Mouse (Mus musculus) hindbrain, postnatal 0 days (tissue): ENCODE measurements around the gene Calb2. TPM values are rescaled to one million over a fixed set of nuclear protein-coding genes. Genes with fewer than 3 reads are reported as not detected.

ENCODE experiments used
- ATAC-seq: fragments of 200-750 bp; cut with Nextera tagmentation; 2 replicates; pipeline ENCODE4 v1.8.0; 2017; ENCODE audit warnings: mild to moderate bottlenecking, moderate TSS enrichment, moderate library complexity
- DNase-seq: peaks from one replicate; pipeline ENCODE4 v3.0.0-alpha.2; 2015; ENCODE audit warnings: low spot score
- H3K27ac ChIP-seq: fragments of 300-500 bp; sonication (generic); 2 replicates; pipeline ENCODE4 v1.5.1; 2014; ENCODE audit warnings: mild to moderate bottlenecking
- H3K27me3 ChIP-seq: fragments of 300-500 bp; sonication (generic); 2 replicates; pipeline ENCODE4 v1.6.1; 2014; ENCODE audit warnings: low read length, mixed read lengths; ENCODE audit not compliant: insufficient read depth
- H3K36me3 ChIP-seq: fragments of 300-500 bp; sonication (generic); 2 replicates; pipeline ENCODE4 v1.6.1; 2014; ENCODE audit warnings: low read length, mixed read lengths; ENCODE audit not compliant: insufficient read depth
- H3K4me1 ChIP-seq: fragments of 300-500 bp; sonication (generic); 2 replicates; pipeline ENCODE4 v1.6.1; 2014; ENCODE audit warnings: antibody characterized with exemption, low read length, mixed read lengths; ENCODE audit not compliant: insufficient read depth
- H3K4me2 ChIP-seq: fragments of 300-500 bp; sonication (generic); 2 replicates; pipeline ENCODE4 v1.6.1; 2014; ENCODE audit warnings: low read depth, mild to moderate bottlenecking, low read length, moderate library complexity, mixed read lengths
- H3K4me3 ChIP-seq: fragments of 300-500 bp; sonication (generic); 2 replicates; pipeline ENCODE4 v1.5.1; 2014; ENCODE audit warnings: low read length
- H3K9ac ChIP-seq: fragments of 300-500 bp; sonication (generic); replicated peaks from 2 replicates; pipeline ENCODE4 v1.6.1; 2014; ENCODE audit warnings: mild to moderate bottlenecking, low read length, moderate library complexity, mixed read lengths
- H3K9me3 ChIP-seq: fragments of 300-500 bp; sonication (generic); 2 replicates; pipeline ENCODE4 v1.6.1; 2016; ENCODE audit warnings: low read length, mixed read lengths
- CTCF ChIP-seq: IDR thresholded peaks from 2 replicates; pipeline ENCODE4 v1.5.1; 2016; ENCODE audit warnings: antibody characterized with exemption, control low read depth, low read depth
- WGBS: fragments of 180-500 bp; shearing (Covaris S2); extraction: QIAGEN DNeasy Blood & Tissue Kit; methylation state at CpG from one replicate; pipeline ENCODE4 v1.1.7; 2014; 5-methylcytosine and 5-hydroxymethylcytosine counted together
- polyA plus RNA-seq: library from polyadenylated mRNA; unstranded; fragments of >200 nt; fragmentation: Nextera tagmentation; extraction: Ambion mirVana; gene quantifications from 2 replicates; pipeline ENCODE4 v1.2.1, GENCODE M21; 2015
- total RNA-seq: library from RNA; depleted of rRNA; stranded (reverse); fragments of >200 nt; gene quantifications from 2 replicates; pipeline ENCODE4 v1.2.3, GENCODE M21; 2014

Gene Calb2
- total and polyA plus RNA-seq, 2 experiments from 2014 or later, result 66.2 to 168 TPM

- no peak overlapping the region for H3K4me3 ChIP-seq
- no peak overlapping the region; the same call in 1 of the 2 replicates for H3K27ac ChIP-seq
- no peaks in the 10 kb centered on the region for H3K9me3 ChIP-seq
- no peaks in the 10 kb centered on the region for H3K36me3 ChIP-seq
- peaks cover 1% of the 10 kb centered on the region for H3K4me1 ChIP-seq
- DNase-seq (peak; percentile 55), ATAC-seq (no peak)
- no peak for TF ChIP-seq CTCF
- no peak overlapping the region for H3K9ac ChIP-seq
- 39% methylated on average over 6 of the region's 6 CpGs for WGBS
- no peak overlapping the region for H3K4me2 ChIP-seq
- H3K27me3 ChIP-seq, result no peaks in the 10 kb centered on the region
Observed at GRCm38 (mm10) chr8:110172161-110172560, 4.2 kb upstream of the Calb2 start.

GRCm38 (mm10) chr8:110166270-110166669, 1.7 kb downstream of the Calb2 start:
- Histone ChIP-seq H3K9ac (no peak overlapping the region), H3K9me3 (no peaks in the 10 kb centered on the region), H3K27me3 (no peaks in the 10 kb centered on the region), H3K27ac (no peak overlapping the region), H3K4me2 (no peak overlapping the region), H3K4me1 (0 out of 2 replicates have a peak, but pooled peaks cover 4% of the 10 kb centered on the region), H3K4me3 (no peak overlapping the region), H3K36me3 (no peaks in the 10 kb centered on the region)
- TF ChIP-seq CTCF, result no peak
- ATAC-seq (no peak), DNase-seq (no peak)
- 71% methylated on average over 8 of the region's 8 CpGs for WGBS

GRCm38 (mm10) chr8:110162007-110162406, 6.0 kb downstream of the Calb2 start:
- no peaks in the 10 kb centered on the region for H3K36me3 ChIP-seq
- no peak overlapping the region for H3K4me3 ChIP-seq
- H3K4me2 ChIP-seq, result no peak overlapping the region
- DNase-seq (peak; percentile 57), ATAC-seq (peak; percentile 66; the same call in 1 of the 2 replicates)
- no peak overlapping the region; the same call in 1 of the 2 replicates for H3K27ac ChIP-seq
- H3K9me3 ChIP-seq, result no peaks in the 10 kb centered on the region
- H3K9ac ChIP-seq, result no peak overlapping the region
- WGBS, result 42% methylated on average over 6 of the region's 6 CpGs
- no peak for TF ChIP-seq CTCF
- 0 out of 2 replicates have a peak, but pooled peaks cover 4% of the 10 kb centered on the region for H3K4me1 ChIP-seq
- H3K27me3 ChIP-seq, result no peaks in the 10 kb centered on the region

GRCm38 (mm10) chr8:110152951-110153350, 15.1 kb downstream of the Calb2 start:
- WGBS, result 70% methylated on average over 6 of the region's 6 CpGs
- Histone ChIP-seq H3K4me1 (no peaks in the 10 kb centered on the region), H3K27ac (no peak overlapping the region), H3K4me2 (peak overlapping the region; percentile 23; the same call in 1 of the 2 replicates), H3K36me3 (no peaks in the 10 kb centered on the region), H3K27me3 (no peaks in the 10 kb centered on the region), H3K4me3 (no peak overlapping the region), H3K9me3 (no peaks in the 10 kb centered on the region), H3K9ac (no peak overlapping the region)
- DNase-seq (peak; percentile 30), ATAC-seq (0 out of 2 replicates have a peak, but pooled peaks have one; percentile 58)
- no peak for TF ChIP-seq CTCF

DNA sequence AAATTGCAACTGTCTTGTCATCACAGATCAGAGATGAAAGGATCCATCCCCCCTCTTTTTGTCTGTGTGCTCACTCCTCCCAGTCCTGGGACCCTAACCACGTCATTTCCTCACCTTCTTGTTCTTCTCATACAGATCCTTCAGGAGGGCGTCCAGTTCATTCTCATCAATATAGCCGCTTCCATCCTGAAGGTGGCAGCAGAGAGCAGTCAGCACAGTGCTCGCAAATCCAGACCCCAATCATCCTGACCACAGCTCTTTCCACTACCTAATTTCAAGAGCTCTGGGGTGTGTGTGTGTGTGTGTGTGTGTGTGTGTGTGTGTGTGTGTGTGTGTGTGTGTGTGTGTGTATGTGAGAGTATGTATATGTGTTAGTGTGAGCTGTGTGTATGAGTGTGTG, 22.5 kb downstream of the Calb2 start:
- peak; percentile 92 for TF ChIP-seq CTCF
- Histone ChIP-seq H3K4me2 (no peak overlapping the region), H3K27ac (no peak overlapping the region), H3K4me1 (no peaks in the 10 kb centered on the region), H3K9ac (no peak overlapping the region), H3K27me3 (no peaks in the 10 kb centered on the region), H3K36me3 (no peaks in the 10 kb centered on the region), H3K9me3 (no peaks in the 10 kb centered on the region), H3K4me3 (no peak overlapping the region)
- under 1% methylated on average over 4 of the region's 4 CpGs for WGBS
- peak; percentile 82 for DNase-seq
- ATAC-seq, result peak; percentile 65; the same call in 1 of the 2 replicates

DNA sequence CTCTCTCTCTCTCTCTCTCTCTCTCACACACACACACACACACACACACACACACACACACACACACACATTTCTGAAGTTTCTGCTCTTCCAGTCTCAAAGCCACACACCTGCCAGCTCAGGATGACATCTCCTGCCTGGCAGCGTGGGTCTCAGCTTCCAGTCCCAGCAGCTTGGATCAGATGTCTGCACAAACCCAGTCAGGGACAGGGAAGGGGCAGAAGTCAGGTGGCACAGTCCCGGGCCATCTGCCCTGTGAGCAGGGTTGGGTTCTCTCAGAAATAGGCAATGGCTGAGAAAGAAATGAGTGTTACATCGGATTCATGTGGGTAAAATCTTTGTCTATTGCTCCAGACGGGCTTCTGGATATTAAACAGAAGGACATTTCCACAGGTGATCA, 27.2 kb downstream of the Calb2 start:
- H3K4me2 ChIP-seq, result no peak overlapping the region
- WGBS, result 60% methylated on average over 4 of the region's 4 CpGs
- H3K9ac ChIP-seq, result no peak overlapping the region
- no peak for TF ChIP-seq CTCF
- no peaks in the 10 kb centered on the region for H3K9me3 ChIP-seq
- H3K27ac ChIP-seq, result no peak overlapping the region
- H3K4me3 ChIP-seq, result no peak overlapping the region
- DNase-seq, result peak; percentile 25
- H3K27me3 ChIP-seq, result no peaks in the 10 kb centered on the region
- ATAC-seq, result no peak
- no peaks in the 10 kb centered on the region for H3K36me3 ChIP-seq
- 0 out of 2 replicates have a peak, but pooled peaks cover 1% of the 10 kb centered on the region for H3K4me1 ChIP-seq

DNA sequence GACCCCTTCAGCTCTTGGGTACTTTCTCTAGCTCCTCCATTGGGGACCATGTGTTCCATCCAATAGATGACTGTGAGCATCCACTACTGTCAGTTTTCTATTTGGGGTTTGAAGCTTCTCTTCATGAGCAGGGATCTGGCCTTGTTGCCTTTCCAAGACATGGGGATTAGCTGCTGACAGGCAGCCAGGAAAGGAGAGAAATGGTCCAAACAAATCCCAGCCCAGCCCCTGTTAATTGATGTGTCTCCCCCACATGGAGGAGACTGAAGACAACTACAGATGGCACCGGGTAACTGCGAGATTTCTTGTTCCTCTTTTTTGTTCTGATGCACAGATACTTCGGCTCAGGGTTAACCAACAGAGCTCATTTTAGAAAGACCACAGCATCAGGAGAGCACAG, 27.9 kb downstream of the Calb2 start:
- peak; percentile 14 for DNase-seq
- no peaks in the 10 kb centered on the region for H3K27me3 ChIP-seq
- no peak overlapping the region for H3K9ac ChIP-seq
- H3K4me3 ChIP-seq, result no peak overlapping the region
- no peaks in the 10 kb centered on the region for H3K36me3 ChIP-seq
- no peak for TF ChIP-seq CTCF
- 63% methylated on average over 3 of the region's 3 CpGs for WGBS
- no peak overlapping the region for H3K4me2 ChIP-seq
- ATAC-seq, result no peak
- no peaks in the 10 kb centered on the region for H3K9me3 ChIP-seq
- H3K27ac ChIP-seq, result no peak overlapping the region
- 0 out of 2 replicates have a peak, but pooled peaks cover 7% of the 10 kb centered on the region for H3K4me1 ChIP-seq
